8 mouse cellular contexts compared by ENCODE assay signal in genomic region chr11:49712555-49713335, GRCm38 (mm10). TPM values are rescaled to one million over a fixed set of nuclear protein-coding genes. Genes with fewer than 3 reads are reported as not detected.
A peak's percentile ranks its signal among the peaks of the same experiment; 100 is the strongest.
DNase-seq lines count a peak whose midpoint lies in the region; ATAC-seq and TF ChIP-seq lines count a peak whose summit lies in the region.

TSS of gene Cnot6 (minus strand) at chr11:49712723.

- DNase-seq in CD8-positive naive resting alpha-beta T cell, adult 2 months (ENCODE audit: low read depth in 2 of 2, low spot score in 2 of 2), result peak; percentile 97 to 98
- peak; percentile 97 for DNase-seq in c-Kit-positive CD71-negative TER-119-negative erythroid progenitor cells, embryonic 14.5 days (ENCODE audit: low read depth)
- peak; percentile 99 for DNase-seq in forebrain, embryonic 10.5 days (ENCODE audit: extremely low spot score, low spot score)
- peak; percentile 97 to 99 for DNase-seq in kidney, postnatal 25 days
- DNase-seq in liver, embryonic 14.5 days (ENCODE audit: low read depth in 3 of 3, low spot score in 3 of 3), result peak; percentile 96 to 97 (median 96)
- peak; percentile 100 for DNase-seq in neural tube, embryonic 11.5 days (ENCODE audit: low spot score)
- DNase-seq in stomach, postnatal 0 days (ENCODE audit: low spot score), result peak; percentile 99

- TF ChIP-seq EP300 in liver, embryonic 14.5 days (IDR thresholded peaks at IDR 0.05; ENCODE audit: low read depth), result peak; percentile 45; the same call in 1 of the 2 replicates
- peak; percentile 67 for TF ChIP-seq EP300 in stomach, postnatal 0 days (optimal IDR thresholded peaks at IDR 0.05)

- H3K9ac ChIP-seq in heart, embryonic 15.5 days, result peak within 1 kb of the TSS; percentile 99
- H3K9ac ChIP-seq in liver, embryonic 14.5 days (replicated peaks), result peak within 1 kb of the TSS; percentile 99
- H3K9ac ChIP-seq in neural tube, embryonic 11.5 days (ENCODE audit: low read length), result peak within 1 kb of the TSS; percentile 99
- H3K9ac ChIP-seq in stomach, postnatal 0 days (ENCODE audit: low read length), result peak within 1 kb of the TSS; percentile 98

- no peaks in the 10 kb centered on the region for H3K9me3 ChIP-seq in forebrain, embryonic 10.5 days
- H3K9me3 ChIP-seq in heart, embryonic 15.5 days (replicated peaks), result no peaks in the 10 kb centered on the region
- H3K9me3 ChIP-seq in liver, embryonic 14.5 days (ENCODE audit: control insufficient read depth, low read length), result no peaks in the 10 kb centered on the region
- H3K9me3 ChIP-seq in neural tube, embryonic 11.5 days (ENCODE audit: control insufficient read depth, low read length), result no peaks in the 10 kb centered on the region
- no peaks in the 10 kb centered on the region for H3K9me3 ChIP-seq in stomach, postnatal 0 days (ENCODE audit: control insufficient read depth, low read length)

- TF ChIP-seq CTCF in liver, embryonic 14.5 days (IDR thresholded peaks at IDR 0.05; ENCODE audit: low read depth), result no peak
- TF ChIP-seq CTCF in stomach, postnatal 0 days (IDR thresholded peaks at IDR 0.05; ENCODE audit: low read depth), result no peak

- H3K27me3 ChIP-seq in forebrain, embryonic 10.5 days (ENCODE audit: poor library complexity, severe bottlenecking), result no peaks in the 10 kb centered on the region
- no peaks in the 10 kb centered on the region for H3K27me3 ChIP-seq in heart, embryonic 15.5 days
- no peaks in the 10 kb centered on the region for H3K27me3 ChIP-seq in liver, embryonic 14.5 days (ENCODE audit: control insufficient read depth, insufficient read depth, low read length)
- H3K27me3 ChIP-seq in neural tube, embryonic 11.5 days (ENCODE audit: control insufficient read depth, insufficient read depth, low read length), result no peaks in the 10 kb centered on the region
- H3K27me3 ChIP-seq in stomach, postnatal 0 days (ENCODE audit: control insufficient read depth, insufficient read depth, low read length), result no peaks in the 10 kb centered on the region

- 1% methylated on average over 65 of the region's 65 CpGs for WGBS in forebrain, embryonic 10.5 days
- 1% methylated on average over 63 of the region's 65 CpGs for WGBS in heart, embryonic 15.5 days
- 1% methylated on average over 63 of the region's 65 CpGs for WGBS in liver, embryonic 14.5 days (ENCODE audit: insufficient replicate concordance)
- WGBS in neural tube, embryonic 11.5 days, result 1% methylated on average over 51 of the region's 65 CpGs
- under 1% methylated on average over 54 of the region's 65 CpGs for WGBS in stomach, postnatal 0 days

- ATAC-seq in heart, embryonic 15.5 days (replicated peaks; ENCODE audit: insufficient number of reproducible peaks, insufficient read depth, low FRiP score, low read depth), result peak; percentile 96
- ATAC-seq in liver, embryonic 14.5 days (ENCODE audit: insufficient read depth), result peak; percentile 93
- ATAC-seq in neural tube, embryonic 11.5 days (ENCODE audit: insufficient read depth, low FRiP score, low TSS enrichment), result peak; percentile 97
- ATAC-seq in stomach, postnatal 0 days (ENCODE audit: low FRiP score, low TSS enrichment), result peak; percentile 97

- H3K4me3 ChIP-seq in forebrain, embryonic 10.5 days, result peak within 1 kb of the TSS; percentile 97
- H3K4me3 ChIP-seq in heart, embryonic 15.5 days, result peak within 1 kb of the TSS; percentile 98
- peak within 1 kb of the TSS; percentile 81 to 97 for H3K4me3 ChIP-seq in liver, embryonic 14.5 days (ENCODE audit: insufficient read depth in 1 of 2, low read depth in 2 of 2, low read length in 2 of 2)
- H3K4me3 ChIP-seq in neural tube, embryonic 11.5 days (ENCODE audit: low read depth, low read length), result peak within 1 kb of the TSS; percentile 99
- H3K4me3 ChIP-seq in stomach, postnatal 0 days (ENCODE audit: low read depth, low read length), result peak within 1 kb of the TSS; percentile 98

- H3K27ac ChIP-seq in forebrain, embryonic 10.5 days, result peak within 1 kb of the TSS; percentile 100
- peak within 1 kb of the TSS; percentile 96 for H3K27ac ChIP-seq in heart, embryonic 15.5 days
- H3K27ac ChIP-seq in liver, embryonic 14.5 days, result peak within 1 kb of the TSS; percentile 89
- H3K27ac ChIP-seq in neural tube, embryonic 11.5 days (ENCODE audit: low read depth, low read length), result peak within 1 kb of the TSS; percentile 91
- H3K27ac ChIP-seq in stomach, postnatal 0 days (replicated peaks), result peak within 1 kb of the TSS; percentile 98

- peaks cover 27% of the 10 kb centered on the region for H3K36me3 ChIP-seq in forebrain, embryonic 10.5 days (replicated peaks)
- H3K36me3 ChIP-seq in heart, embryonic 15.5 days, result no peaks in the 10 kb centered on the region
- peaks cover 2% of the 10 kb centered on the region; the same call in 1 of the 2 replicates for H3K36me3 ChIP-seq in liver, embryonic 14.5 days (replicated peaks; ENCODE audit: control insufficient read depth, insufficient read depth, low read depth)
- no peaks in the 10 kb centered on the region for H3K36me3 ChIP-seq in neural tube, embryonic 11.5 days (ENCODE audit: control insufficient read depth, insufficient read depth, low read length)
- no peaks in the 10 kb centered on the region for H3K36me3 ChIP-seq in stomach, postnatal 0 days (ENCODE audit: control insufficient read depth, insufficient read depth, low read length)

- peak within 1 kb of the TSS; percentile 78 for H3K4me2 ChIP-seq in heart, embryonic 15.5 days
- peak within 1 kb of the TSS; percentile 99 for H3K4me2 ChIP-seq in liver, embryonic 14.5 days (ENCODE audit: low read depth)
- peak within 1 kb of the TSS; percentile 60 for H3K4me2 ChIP-seq in neural tube, embryonic 11.5 days (ENCODE audit: low read depth)
- peak within 1 kb of the TSS; percentile 66 for H3K4me2 ChIP-seq in stomach, postnatal 0 days (replicated peaks; ENCODE audit: low read depth)

- peaks cover 40% of the 10 kb centered on the region for H3K4me1 ChIP-seq in forebrain, embryonic 10.5 days
- H3K4me1 ChIP-seq in heart, embryonic 15.5 days (replicated peaks), result peaks cover 33% of the 10 kb centered on the region
- peaks cover 23 to 30% of the 10 kb centered on the region in 2 experiments for H3K4me1 ChIP-seq in liver, embryonic 14.5 days (replicated peaks; ENCODE audit: control insufficient read depth in 2 of 2, insufficient read depth in 2 of 2, low read length in 1 of 2)
- peaks cover 11% of the 10 kb centered on the region for H3K4me1 ChIP-seq in neural tube, embryonic 11.5 days (ENCODE audit: control insufficient read depth, insufficient read depth, low read length)
- H3K4me1 ChIP-seq in stomach, postnatal 0 days (replicated peaks; ENCODE audit: control insufficient read depth, insufficient read depth), result peaks cover 2% of the 10 kb centered on the region; the same call in 1 of the 2 replicates

RNA-seq across cellular contexts. Expression of gene Cnot6, which starts in this region (rescaled TPM):
- 60.1 and 63.1 TPM in 2 replicates for polyA plus RNA-seq in forebrain, embryonic 10.5 days (2016; fragmentation: Nextera tagmentation; extraction: Ambion mirVana)
- 35.8 and 40.1 TPM in 2 replicates for polyA plus RNA-seq in heart, embryonic 15.5 days (2015; fragmentation: Nextera tagmentation; extraction: Ambion mirVana)
- polyA plus RNA-seq in liver, embryonic 14.5 days (2012; rRNA removed), result 14.3 and 21.0 TPM in 2 replicates
- 18.1 and 21.0 TPM in 2 replicates for polyA plus RNA-seq in liver, embryonic 14.5 days (2014; fragmentation: Nextera tagmentation; extraction: Ambion mirVana)
- 53.9 and 60.2 TPM in 2 replicates for polyA plus RNA-seq in neural tube, embryonic 11.5 days (2014; fragmentation: Nextera tagmentation; extraction: Ambion mirVana)
- polyA plus RNA-seq in stomach, postnatal 0 days (2015; fragmentation: Nextera tagmentation; extraction: Ambion mirVana), result 29.1 and 29.6 TPM in 2 replicates

Comparison
In these comparisons a context has a peak if more than half of its experiments do, and no peak if none do; other contexts are left out.
1. Peak in every context shown above with its lines: DNase-seq, ATAC-seq, H3K4me3 ChIP-seq and H3K27ac ChIP-seq.